Mouse (Mus musculus): ENCODE measurements at regions not wholly inside any gene's neighbourhood (a gene's known extent, or its start where the extent isn't known, plus 50 kb on each side); places are given as distances from the start of the nearest gene placed in this dataset.
"Not testable (repeated sequence)": the region's sequence is repeated elsewhere in the genome, so short reads cannot be mapped to it uniquely, and the experiment has no call there.

DNA sequence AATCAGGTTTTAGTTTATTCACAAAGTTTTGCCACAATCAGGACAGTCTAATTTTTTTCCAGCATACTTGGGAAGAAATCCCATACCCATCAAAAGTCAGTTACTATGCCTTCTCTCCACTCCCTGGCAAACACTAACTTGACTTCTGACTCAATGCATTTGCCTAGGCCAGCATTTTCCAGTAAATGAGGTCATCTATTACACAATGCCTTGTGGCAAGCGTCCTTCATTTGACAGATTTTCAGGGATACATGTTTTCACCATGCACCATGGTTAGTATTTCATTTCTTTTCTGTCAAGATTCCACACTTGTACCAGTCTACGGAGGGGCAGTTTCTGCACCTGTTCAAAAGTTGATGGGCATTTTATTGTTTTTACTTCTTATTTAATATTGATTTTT is 88.4 kb upstream of the Slc2a12 start:
- in situ Hi-C loops (cut with MboI, MseI), result not testable (repeated sequence)

DNA sequence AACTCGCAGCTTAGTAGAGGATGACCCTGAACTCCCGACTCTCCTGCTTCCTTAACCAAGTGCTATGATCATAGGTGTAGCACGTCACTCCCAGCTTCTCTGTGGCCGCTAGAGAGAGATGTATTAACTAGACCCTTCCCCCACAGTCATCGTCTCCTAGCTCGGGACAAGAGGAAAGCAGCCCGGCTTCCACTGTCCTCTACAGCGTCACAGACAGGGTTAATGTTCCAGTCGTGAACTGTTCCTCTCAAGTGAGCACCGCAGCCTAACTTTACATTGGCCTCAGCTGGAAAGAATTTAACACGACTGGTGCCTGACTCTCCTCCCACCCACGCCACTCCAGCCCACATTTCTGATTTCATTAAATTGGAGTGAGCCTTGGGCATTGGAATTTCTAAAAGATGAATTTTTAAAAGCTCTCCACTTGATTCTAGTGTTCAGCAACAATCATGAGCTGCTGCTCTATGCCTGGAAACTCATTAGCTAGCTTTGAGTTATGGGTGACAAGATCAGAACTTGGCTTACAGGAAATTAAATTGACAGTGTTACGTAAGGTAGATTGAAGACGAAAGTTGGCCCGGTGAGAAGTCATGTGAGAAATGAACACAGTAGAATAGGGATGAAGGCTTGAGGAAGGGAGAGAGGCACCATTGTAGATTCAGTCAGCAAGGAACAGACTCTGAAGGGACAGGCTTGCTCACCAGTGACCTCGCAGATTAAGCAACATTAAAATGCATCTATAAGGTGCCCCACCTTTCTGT is 75.4 kb upstream of the Slc2a12 start:
- in situ Hi-C loops (cut with MboI, MseI), result not testable (repeated sequence)

DNA sequence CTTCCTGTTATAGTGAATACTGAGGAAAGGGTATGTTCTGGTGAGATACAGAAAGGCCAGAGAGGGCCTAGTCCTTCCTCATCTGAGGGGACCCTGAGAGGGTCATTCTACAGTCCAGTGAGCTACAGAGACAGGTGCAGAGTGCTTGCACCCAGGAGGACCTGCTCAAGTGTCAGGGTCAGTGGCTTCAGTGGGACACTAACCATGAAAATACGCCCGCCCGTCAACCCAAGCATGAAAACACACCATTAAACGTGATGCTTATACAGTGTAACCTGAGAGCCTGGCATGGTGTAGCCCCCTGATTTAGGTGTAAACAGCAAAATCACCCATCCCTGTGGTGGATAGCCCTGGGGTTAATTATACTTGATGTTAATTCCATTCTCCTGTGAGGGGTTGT is 70.8 kb upstream of the Slc2a12 start:
- in situ Hi-C loops (cut with MboI, MseI), result not testable (repeated sequence)

DNA sequence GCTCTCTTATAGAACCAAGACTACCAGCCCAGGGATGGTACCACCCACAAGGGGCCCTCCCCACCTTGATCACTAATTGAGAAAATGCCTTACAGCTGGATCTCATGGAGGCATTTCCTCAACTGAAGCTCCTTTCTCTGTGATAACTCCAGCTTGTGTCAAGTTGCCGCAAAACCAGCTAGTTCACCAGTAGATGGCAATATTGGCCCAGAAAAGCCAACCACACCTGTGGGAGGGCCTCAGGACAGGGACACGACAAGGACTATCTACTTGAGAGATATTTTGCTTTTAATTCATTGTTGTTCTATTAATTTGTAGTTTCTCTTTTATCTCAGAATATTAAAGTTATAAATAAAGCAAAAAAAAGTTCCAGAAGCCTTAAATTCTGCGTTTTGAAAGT is 65.4 kb upstream of the Slc2a12 start:
- in situ Hi-C loops (cut with MboI, MseI), result loop anchor here (5.0 to 25.0 kb wide), 3 partner anchors 97 to 1183 kb away; no protein-coding TSS in a partner anchor

DNA sequence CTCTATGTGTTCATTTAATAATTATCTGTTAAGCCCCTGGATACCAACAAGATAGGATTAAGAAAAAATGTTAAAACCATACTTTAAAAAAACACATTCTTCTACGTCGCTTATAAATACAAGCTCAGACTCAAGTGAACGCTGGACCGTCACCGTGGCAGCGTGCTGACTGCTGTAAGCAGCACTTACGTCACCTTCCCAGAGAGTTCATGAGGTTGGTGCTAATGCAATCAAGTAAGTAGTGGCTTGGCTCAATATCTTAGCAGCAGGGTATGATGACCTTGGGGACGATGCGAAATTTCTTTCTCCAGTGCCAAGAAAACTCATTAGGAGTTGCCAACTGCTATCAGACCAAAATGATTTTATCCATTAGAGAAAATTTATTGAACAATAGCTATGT is 63.5 kb upstream of the Slc2a12 start:
- in situ Hi-C loops (cut with MboI, MseI), result loop anchor here (25.0 kb wide), 1 partner anchor 1181 kb away; no protein-coding TSS in a partner anchor

DNA sequence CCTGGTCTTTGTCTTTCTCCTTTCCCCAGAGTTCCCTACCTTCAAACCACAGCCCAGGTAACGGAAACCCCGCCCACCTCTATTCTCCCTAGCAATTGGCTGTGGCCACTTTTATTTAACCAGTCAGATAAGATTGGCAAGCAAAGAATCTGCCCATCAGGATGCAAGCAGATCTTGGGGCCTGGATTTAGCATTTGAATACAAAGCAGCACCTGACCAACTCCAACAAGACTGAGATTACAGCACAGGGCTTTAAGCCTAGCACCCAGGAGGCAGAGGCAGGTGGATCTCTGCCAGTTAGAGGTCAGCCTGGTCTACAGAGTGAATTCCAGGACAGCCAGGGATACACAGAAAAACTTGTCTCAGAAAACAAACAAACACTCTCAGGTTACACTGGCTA is 61.5 kb upstream of the Slc2a12 start:
- in situ Hi-C loops (cut with MboI, MseI), result loop anchor here (25.0 kb wide), 1 partner anchor 1179 kb away; no protein-coding TSS in a partner anchor

DNA sequence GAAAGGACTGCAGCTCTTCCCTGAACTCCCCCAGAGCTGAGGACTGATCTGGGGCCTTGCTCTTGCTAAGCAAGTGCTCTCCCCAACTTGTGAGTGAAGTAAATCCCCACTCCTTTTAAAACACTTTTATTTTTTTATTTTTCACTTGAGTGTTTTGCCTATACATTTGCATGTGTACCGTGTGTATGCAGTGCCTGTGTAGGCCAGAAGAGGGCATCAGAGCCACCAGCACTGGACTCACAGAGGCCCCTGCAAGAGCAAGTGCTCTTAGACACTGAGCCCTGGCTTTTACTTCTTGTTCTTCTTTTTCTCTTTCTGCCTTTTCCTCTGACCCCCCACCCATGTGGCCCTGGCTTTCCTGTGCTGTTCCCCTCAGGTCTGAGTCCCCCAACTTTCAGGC is 56.2 kb upstream of the Slc2a12 start:
- in situ Hi-C loops (cut with MboI, MseI), result loop anchor here (25.0 kb wide), 1 partner anchor 1174 kb away; no protein-coding TSS in a partner anchor

DNA sequence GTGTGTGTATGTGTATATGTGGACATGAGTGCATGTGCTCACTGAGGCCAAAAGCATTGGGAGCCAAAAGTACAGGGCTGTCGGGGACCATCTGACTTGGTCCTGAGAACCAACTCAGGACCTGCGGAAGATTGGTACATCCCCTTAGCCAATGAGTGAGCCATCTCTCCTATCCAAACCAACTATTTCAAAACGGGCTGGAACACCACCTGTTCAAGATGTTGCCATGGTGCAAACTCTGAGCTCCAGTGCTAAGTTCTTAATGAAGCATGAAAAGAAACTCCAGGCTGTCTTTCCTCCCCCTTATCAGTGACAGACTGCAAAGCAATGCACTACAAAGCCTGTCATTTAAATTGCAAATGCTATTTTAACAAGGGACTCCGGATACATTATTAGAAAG is 53.1 kb upstream of the Slc2a12 start:
- in situ Hi-C loops (cut with MboI, MseI), result loop anchor here (25.0 kb wide), 1 partner anchor 1171 kb away; no protein-coding TSS in a partner anchor

DNA sequence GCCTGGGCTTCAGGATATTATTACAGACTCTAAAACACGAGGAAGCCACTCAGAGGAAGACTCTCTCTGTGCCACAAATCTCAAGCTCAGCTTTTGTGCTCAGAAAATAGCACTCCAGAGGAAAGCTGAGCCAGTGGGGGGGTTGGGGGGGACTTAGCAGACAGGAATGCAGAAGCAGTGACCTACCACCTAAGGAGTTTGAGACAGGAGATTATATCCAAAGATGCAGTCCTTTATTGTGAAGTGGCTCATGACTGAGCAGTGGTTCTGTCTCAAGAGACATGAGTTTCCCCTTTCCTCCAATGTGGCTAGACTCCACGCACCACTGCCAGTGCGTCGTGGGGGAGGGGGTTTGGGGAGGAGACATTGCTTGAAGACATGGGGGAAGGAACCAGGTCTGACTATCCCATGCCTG is 52.6 kb upstream of the Slc2a12 start:
- in situ Hi-C loops (cut with MboI, MseI), result loop anchor here (25.0 kb wide), 1 partner anchor 1170 kb away; no protein-coding TSS in a partner anchor

DNA sequence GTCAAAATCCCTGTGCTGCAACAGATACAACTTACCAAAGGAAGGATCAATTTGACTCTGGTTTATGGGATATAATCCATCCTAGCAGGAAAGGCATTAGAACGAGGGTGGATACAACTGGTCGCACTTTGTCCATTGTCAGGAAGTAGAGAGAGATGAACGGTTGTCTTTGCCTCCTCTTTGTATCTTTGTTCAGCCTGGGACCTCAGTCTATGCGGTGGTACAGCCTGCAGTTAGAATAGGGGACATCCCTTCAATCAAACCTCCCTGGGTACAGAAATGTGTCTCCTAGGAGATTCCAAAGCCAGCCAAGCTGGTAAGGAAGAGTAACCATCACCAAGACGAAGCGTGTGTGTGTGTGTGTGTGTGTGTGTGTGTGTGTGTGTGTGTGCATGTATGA is 52.1 kb upstream of the Slc2a12 start:
- in situ Hi-C loops (cut with MboI, MseI), result loop anchor here (25.0 kb wide), 1 partner anchor 1170 kb away; no protein-coding TSS in a partner anchor

Data from regulatory T cell (primary cell).